Mouse (Mus musculus): ENCODE measurements around the gene Apbb1.
A peak's percentile ranks its signal among the peaks of the same experiment; 100 is the strongest.

Gene Apbb1

DNA sequence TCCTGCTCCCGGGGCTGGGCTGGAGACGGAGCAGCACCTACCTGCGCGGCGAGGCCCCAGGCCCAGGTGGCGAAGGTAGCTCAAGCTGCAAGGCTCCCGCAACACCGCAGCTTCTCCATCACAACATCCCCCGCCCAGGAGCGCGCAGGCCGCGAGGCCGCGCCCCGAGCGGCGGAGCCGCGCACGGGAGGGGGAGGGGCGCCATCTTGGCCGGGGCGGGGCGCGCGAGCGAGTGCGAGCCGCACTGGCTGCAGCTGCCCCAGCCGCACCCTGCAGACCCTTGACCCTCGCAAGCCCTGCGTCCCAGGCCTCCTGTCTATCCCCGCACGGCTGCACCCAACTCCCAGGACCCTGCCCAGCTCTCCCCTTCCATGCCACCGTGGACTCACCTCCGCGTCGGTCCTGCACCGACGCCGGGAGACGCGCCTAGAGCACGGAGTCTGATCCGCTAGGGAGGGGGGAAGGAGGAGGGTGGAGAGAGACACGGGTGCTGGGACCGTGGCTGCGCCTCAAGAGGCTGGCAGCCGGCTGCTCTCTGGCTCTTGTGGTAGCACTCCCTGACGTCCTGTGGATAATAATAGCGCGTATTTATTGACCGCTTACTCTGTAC lies at the start of gene Apbb1:
Gene Apbb1 (minus strand): TSS at position 560 of the 610 bp plus-strand sequence.
- DNase-seq (ENCODE audit: low read depth, low spot score), result peak; percentile 67

DNA sequence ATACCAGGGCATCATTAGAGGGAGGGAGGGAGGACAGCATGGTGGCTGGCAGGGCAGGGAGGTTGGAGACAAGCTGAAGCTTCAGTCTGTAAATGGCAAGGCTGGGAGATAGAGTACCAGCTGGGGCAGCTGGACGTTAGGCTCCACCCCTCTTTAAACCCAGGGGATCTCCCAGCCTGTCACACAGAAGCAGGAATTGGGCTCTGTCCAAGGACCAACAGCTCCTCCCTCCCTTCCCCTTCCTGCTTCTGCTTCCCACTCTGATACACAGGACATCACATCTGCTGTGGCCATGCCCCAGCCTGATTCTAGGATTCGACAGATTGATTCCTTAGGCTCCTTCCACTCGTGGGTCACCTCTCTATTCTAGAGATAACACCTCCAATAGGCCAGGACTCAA lies 47.2 kb upstream of the Apbb1 start:
- DNase-seq (ENCODE audit: low read depth, low spot score), result no peak

DNA sequence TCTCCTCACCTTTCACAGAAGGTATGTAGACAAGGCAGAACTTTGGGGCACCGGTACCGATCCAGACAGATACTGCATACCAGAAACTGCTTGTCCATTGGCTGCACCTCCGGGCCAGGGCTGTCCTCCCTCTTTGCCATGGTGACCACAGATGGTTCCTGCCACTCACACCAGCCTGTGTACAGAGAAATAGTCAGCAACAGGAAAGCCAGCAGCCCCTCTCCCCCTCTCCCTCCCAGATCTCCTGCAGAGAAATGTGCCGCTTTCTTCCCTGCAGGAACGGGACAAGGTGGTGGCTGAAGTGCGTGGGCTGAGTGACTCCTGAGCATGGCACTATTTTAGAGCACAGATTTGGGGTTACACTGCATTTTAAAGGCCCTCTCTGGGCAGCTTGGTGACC lies 43.9 kb upstream of the Apbb1 start:
- no peak for DNase-seq (ENCODE audit: low read depth, low spot score)

DNA sequence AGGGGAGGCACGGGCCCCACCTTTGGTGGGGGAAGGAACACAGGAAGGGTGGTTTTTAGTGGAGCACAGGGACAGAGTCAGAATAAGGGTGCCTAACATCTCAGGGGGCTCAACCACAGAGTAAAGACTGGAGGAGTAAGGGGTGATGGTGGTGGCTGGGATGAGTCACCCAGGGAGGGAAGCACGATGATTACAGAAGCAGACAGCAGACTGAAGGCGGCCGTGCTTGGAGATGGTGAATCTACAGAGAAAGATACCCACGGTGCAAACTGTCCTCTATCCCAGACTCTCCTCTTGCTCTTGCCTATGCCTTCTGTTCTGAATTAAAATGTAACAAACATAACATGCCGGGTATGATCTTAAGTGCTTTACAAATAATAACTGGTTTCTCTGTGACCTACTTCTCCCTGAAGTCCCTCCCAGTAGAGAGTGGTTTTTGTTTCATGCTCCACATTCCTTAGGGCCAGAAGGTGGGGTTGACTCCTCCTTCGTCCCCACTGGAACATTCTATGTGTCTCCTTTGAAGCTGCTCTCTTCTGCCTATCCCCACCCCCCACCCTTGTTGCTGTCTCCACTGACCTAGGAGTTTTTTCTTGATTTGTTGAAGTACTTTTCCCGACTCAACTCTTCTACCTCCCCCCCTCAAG lies 40.3 kb upstream of the Apbb1 start:
- DNase-seq (ENCODE audit: low read depth, low spot score), result no peak

DNA sequence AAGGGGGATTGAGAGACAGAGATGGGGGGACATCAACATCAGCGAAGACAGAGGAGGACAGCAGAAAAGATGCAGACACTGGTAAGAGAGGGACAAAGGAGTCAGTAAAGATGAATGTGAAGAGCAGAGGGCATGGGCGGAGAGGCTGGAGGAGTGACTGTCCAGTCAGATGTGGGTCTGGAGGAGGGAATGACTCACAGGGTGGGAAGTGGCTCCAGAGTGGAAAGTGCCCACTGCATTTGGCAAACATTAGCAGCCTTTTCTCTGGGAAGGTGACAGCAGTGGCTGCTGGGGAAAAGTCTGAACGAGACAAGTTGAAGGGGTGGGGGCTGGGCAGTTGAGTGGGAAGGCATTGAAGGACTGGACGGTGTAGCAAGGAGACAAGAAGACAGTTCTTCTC lies 39.6 kb upstream of the Apbb1 start:
- DNase-seq (ENCODE audit: low read depth, low spot score), result no peak

DNA sequence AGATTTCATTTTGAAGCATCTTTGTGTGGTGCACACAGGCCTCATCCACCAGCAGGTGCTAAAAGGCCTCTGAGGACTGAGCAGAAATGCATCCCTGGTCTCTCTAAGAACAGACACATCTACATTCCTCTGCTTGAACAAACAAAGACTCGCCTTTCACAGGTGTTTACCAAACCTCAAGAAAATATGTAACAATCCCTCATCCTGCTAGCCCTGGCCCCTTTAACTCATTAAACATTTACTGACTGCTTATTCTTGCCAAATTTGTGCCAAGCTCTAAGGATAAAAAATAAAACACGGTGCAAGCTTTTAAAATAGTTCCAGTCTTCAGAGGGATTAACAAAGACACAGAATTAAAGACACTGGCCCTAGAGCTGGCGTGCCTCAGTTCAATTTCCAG lies 38.2 kb upstream of the Apbb1 start:
- DNase-seq (ENCODE audit: low read depth, low spot score), result no peak

DNA sequence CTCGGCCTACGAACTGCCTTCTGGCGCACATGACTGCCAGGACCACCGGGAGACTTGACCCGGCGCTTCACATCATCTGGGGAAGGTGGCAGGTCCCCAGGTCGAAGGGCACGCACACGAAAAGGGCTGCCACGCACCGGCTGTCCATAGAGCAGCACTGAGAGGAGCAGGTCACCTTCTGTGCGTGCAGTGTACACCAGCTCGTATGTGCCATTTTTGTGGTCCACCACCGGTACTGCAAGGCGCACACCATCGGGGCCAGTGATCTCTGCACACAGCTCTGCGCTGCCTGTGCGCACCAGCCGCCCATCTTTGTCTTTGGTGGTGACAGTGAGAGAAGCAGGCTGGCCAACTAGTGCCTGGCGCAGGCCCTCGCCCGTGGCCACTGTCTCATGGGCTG lies 36.4 kb upstream of the Apbb1 start:
- no peak for DNase-seq (ENCODE audit: low read depth, low spot score)

DNA sequence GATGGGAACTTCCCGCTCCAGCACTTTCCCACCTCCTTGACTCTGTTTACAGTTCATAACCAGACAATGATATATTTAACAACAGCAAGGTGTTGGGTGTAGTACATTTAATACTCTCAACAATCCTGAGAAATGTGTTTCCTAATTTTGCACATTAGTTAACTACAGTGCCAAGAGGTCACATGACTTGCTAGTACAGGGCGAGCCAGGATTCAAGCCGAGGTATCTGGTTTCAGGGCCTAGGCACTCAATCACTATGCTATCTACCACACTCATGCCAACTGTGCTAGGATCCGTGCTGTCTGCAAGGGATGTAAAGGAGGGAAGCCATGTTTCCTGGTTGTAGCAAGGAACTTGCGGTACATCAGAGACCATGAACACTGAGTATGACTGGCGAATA lies 35.1 kb upstream of the Apbb1 start:
- no peak for DNase-seq (ENCODE audit: low read depth, low spot score)

DNA sequence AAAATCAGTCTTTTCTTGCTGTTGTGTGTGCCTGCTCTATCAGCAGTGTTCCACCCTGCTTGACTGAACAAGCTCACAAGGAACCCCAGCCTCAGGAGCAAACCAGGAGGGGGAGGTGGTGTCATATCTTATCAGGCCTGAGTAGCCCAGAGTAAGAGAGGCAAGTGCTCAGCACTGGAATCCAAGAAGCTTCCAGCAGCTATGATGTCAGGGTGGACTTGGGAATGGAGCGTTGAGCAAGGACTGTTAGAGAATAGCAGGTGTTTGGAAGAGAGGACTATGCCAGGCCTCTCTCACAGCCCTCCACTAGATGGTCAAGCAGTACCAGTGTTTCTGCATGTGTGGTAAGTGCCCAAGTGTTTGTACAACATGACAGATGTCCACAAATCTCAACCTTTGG lies 34.3 kb upstream of the Apbb1 start:
- no peak for DNase-seq (ENCODE audit: low read depth, low spot score)

DNA sequence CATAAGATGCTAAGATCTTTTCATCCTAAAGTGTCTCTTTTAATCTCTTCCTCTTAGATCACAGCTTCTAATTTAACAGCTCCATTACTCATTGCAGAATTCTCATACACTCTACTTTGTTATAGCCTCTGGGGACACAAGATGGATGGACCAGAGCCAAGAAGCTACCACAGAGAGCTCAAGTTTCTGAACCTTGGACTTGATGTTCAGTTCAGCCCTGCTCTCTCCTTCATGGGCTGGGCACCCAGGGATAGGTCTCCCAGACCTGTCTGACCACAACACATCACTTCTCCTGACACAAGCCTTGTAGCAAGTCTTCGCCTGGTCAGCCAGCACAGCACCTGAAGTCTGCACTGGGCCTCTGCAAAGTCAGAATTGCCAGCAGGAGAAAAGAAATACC lies 32.9 kb upstream of the Apbb1 start:
- DNase-seq (ENCODE audit: low read depth, low spot score), result no peak

DNA sequence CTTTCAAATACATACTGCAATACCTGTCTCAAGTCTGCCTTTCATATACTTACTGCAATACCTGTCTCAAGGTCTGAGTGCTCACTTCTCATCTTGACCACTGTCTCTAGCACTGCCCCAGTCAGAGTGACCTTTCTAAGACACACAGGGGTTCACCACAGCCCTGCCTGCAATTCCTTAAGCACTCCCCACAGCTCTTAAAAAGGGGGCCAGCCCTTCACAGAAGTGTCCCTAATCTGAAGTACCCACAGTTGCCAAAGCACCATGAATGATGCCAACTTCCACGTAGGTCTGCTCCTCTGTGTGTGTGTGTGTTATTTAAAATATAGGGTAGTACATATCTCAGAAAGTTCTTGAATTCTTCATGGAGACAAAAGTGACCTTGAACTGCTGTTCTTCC lies 30.3 kb upstream of the Apbb1 start:
- no peak for DNase-seq (ENCODE audit: low read depth, low spot score)

DNA sequence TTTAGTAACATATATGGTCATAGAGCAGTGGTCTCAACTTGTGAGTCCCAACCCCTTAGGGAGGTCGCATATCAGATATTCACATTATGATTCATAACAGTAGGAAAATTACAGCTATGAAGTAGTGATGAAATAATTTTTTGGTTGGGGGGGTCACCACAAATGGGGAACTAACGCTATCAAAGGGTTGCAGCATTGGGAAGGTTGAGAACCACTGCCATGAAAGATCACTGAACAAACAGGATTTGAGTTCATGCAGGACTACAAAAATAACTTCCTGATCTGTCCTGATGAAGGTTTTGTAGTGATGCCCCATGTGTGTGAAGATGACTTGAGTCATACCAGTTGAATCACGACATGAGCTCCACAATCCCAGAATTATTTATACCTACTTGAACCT lies 27.0 kb upstream of the Apbb1 start:
- no peak for DNase-seq (ENCODE audit: low read depth, low spot score)

DNA sequence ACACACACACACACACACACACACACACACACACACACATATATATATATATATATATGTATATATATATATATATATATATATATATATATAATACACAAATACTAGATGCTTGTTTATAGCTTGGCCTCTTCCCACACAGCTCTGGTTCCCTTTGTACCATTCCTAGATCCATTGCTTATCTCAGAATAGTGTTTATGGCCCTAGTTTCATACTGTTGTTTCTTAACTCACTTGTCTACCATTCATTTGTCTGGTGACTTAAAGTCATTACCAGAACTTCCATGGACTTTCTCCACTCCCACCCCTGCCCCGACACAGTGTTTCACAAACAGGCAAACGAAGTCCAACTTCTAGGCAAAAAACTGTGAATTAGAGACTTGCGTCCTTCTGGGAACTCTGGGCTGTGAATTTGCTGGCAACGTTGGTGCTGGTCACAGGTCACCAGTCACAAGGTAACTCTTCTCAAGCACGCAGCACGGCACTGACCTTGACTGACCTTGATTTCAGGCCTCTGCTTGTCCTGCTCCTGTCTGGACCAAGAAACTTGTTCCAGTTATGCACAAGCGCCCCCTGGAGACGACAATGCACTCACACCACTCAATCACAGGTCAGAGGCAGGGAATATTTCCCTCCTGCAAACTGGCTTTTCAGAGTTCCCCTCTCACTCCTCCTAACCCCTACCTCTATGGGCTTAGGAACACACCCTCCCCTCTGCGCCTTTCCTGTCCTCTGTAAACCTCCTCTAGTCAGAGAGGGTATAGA lies 21.6 kb upstream of the Apbb1 start:
- peak; percentile 44 for DNase-seq (ENCODE audit: low read depth, low spot score)

DNA sequence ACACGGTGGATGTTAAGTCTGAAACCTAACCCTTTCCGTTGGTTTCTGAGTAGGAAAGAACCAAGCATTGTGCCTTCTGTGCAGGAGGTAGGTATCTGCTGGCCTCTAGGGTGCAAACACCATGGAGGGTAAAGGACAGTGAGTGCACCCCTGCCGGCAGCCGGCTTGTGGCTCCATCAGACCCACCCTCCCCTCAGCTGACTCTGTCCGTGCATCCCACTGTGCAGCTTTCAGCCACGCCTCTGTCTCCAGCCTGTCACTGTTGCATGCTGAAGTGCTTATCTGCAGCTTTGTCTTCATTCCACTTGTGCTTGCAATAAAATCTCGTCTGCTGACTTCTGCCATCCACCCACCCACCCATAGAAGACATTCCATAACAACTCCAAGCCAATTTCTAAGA lies 8.6 kb upstream of the Apbb1 start:
- DNase-seq (ENCODE audit: low read depth, low spot score), result no peak

DNA sequence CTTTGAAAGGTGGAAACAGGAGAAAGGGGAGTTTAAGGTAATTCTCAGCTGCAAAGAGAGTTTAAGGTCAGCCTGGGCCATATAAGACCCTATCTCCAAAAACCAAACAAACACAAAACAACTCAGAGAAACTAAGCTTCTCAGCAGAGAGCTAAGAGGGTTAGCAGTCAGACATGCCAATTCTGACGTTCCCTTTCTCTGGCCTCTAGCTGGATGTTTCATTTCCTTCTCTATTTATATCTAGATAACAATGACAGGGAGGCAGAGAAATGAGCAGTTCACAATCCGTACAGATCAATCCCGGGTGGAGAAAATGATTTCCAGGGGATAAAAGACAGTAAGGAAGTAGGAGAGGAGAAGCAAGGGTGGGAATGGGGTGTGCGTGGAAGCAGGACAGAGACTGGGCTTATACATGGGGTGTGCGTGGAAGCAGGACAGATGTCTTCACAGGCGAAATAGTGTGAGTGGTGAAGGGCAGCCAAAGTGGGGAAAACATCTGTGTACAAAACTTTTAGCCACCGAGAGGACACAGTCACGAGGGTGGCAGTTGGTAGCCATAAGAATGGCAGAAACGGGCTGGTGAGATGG lies 7.0 kb upstream of the Apbb1 start:
- DNase-seq (ENCODE audit: low read depth, low spot score), result no peak

DNA sequence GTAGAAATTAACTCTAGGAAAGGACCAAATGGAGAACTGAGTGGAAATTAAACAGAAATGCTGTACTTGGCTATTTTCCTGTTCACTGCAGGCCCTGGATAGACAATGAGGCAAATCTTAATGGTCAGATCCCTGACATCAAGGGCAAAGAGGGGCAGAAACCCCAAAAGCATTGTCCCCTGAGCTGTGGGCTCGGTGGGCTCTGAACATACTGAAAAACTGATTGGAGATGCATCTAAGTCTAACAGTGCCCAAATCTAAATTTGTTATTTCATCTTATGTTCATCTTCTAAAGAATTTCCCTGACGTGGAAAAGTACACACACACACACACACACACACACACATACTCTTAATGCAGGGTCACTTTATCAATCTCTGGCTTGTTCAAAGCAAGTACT lies 506 bp upstream of the Apbb1 start:
- no peak for DNase-seq (ENCODE audit: low read depth, low spot score)

DNA sequence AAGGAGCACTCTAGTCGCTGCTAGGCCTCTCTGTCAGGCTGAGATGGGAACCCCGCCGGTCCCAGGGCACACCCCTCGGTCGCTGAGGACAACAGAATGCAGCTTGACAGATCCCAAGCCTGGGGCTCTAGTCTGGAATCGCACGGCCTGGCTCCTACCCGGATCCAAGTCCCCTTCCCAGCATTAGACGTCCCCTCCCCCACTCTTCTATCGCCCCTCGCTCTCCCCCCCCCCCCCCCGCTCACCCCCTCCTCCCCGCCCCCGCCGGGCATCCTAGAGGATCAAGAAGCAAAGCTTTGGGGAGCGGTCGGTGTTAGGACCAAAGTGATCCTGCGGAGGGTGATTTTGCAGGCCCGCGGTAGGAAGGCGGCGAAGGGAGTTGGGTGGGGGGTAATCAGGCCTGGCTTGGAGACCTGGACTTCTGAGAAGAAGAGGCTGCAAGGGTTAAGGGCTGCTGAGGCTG lies 795 bp downstream of the Apbb1 start:
- DNase-seq (ENCODE audit: low read depth, low spot score), result no peak

DNA sequence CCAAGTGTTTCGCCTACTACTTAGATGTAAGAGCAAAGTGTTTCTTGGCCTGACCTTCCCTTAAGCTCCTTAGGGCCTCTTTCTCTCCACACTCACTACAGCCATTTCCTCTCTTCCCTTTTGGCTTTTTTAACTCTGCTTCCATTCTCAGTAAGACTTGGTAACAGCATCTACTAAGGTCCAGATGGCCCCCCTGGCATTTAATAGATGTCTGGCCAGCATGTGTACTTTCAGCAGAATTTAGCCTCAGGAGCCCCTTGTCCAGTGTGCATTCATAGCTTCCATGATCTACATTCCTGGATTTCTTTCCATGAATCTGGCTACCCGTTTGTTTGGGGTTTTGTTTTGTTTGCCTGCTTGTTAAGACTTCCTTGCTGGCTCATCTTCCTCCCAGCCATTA lies 3.0 kb downstream of the Apbb1 start:
- DNase-seq (ENCODE audit: low read depth, low spot score), result no peak

DNA sequence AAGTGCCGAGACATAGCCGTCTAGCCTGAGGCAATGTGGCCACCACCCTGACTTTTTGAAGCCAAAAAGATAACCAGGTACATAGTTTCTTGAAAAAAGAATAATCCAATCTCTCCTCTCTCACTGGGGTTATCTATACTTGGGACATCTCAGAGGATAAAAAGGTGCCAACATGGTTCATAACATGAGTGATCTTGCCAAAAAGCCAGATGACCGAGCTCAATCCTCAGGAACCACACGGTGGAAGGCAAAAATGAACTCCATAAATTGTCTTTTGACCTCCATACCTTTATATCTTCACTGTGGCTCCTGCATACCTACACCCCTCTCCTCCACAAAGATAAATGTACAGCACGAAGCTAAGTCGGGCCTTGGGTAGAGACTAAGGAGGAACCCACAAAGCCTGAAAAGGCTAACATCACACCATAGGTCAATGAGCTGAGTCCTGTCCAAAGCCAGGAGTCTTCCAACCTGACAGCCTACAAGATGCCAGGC lies 4.0 kb downstream of the Apbb1 start:
- DNase-seq (ENCODE audit: low read depth, low spot score), result no peak

DNA sequence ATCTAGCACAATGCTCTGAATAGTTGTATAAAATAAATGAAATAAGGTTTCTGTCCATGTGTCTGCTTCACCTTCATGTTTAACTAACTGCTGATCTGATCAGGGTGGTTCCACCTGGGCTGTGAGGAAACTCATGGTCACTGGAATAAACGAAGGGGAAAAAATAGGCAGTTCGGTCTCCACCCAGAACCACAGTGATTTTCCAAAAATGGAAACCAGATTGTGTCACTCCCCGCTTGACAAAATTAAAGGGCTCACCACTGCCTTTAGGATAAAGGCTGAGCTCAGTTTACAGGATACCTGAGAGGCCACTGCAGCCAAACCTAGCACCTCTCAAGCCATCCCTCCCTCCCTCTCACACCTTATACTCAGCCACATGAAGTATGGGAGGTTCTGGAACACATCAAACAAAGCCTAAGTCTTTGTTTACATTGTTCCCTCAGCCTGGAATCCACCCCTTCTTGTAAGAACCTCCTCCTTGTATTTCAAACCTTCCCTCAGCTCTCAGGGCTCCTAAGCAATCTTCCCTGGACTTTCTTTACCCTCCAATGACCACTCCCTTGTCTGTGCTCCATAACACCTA lies 5.2 kb downstream of the Apbb1 start:
- DNase-seq (ENCODE audit: low read depth, low spot score), result no peak

DNA sequence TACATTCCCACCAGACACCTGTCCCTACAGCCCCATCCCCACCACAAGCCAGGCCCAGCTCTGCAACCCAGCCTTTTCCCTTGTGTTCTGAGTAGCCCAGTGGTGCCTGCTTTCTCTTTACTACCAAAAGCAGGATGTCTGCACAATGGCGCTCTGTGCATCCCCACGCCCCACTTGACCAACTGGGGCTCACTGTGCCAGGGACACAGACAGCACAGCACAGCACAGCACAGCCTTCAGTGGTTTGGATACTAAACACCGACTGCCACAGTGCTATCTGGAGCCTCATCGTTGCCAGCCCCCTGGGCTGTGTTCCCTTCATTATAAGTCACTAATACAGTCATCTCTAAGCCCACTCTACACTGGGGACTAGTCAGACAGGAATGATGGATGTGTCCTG lies 6.9 kb downstream of the Apbb1 start:
- no peak for DNase-seq (ENCODE audit: low read depth, low spot score)

DNA sequence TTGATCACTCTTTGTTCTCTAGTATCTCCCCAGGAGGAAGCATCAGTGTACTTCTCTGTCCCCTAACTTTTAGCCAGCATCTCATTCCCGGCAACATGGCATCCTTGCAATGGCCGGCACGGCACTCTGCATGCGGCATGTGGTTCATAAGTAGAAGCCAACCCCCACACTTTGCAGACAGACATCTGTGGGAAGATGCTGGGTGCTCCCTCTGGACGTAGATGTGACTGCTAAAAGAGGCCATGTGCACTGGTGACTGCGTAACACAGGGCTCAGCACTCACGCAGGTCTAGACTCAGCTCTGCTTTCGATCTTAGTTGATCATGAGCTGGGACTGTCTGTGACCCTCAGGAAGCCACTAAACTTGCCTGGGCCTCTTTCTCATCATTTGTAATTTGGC lies 8.5 kb downstream of the Apbb1 start:
- no peak for DNase-seq (ENCODE audit: low read depth, low spot score)

Measured in retina, adult 2 months (tissue).